Mouse (Mus musculus) hematopoietic multipotent progenitor cell, adult 10-12 weeks (in vitro differentiated cells): ENCODE data around the gene Upk1b. TPM values are rescaled to one million over a fixed set of nuclear protein-coding genes. Genes with fewer than 3 reads are reported as not detected.

Source experiments
- polyA plus RNA-seq: library from polyadenylated mRNA; stranded (reverse); fragments of >175 nt; gene quantifications from 2 replicates; pipeline ENCODE4 v1.2.3, GENCODE M21; 2012; ENCODE audit warnings: low replicate concordance

Upk1b gene
- polyA plus RNA-seq: 0.38 TPM in 1 of 2 replicates, not detected in the other

DNA sequence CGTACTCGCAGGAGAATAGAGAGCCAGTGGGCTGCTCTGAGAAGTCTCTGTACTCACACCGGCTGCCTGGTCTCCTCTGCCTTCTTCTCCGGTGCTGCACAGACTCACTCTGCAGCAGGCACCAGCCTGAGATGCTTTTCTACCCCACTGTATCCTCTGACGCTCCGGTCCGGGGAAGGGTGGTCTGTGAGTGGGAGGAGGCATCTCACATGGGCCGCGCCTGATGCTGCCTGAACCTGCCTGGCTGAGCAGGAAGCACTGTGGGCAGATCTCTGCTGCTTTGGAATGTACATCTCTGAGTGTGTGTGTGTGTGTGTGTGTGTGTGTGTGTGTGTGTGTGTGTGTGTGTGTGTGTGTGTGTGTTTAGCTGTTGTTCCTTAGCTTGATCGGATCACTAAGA is at the start of gene Upk1b:
TSS of gene Upk1b (minus strand) at position 238 of the 400 bp plus-strand sequence.

GRCm38 (mm10) chr16:38828649-38829048 is 28.5 kb upstream of the Upk1b start, which contains the start of gene 4930435E12Rik:
TSS of gene 4930435E12Rik (minus strand) at chr16:38828749.

GRCm38 (mm10) chr16:38742113-38742658 is 57.9 kb downstream of the Upk1b start, which contains the start of gene B4galt4:
TSS of gene B4galt4 (plus strand) at chr16:38742264.

Other genes starting within 250 kb of the Upk1b start
- 19.0 and 22.5 TPM in 2 replicates for gene Tmem39a, start 241.6 kb downstream of the Upk1b start, polyA plus RNA-seq
- 1.9 and 3.5 TPM in 2 replicates for gene Arhgap31, start 87.1 kb downstream of the Upk1b start, polyA plus RNA-seq
- gene B4galt4, start 58.1 kb downstream of the Upk1b start, polyA plus RNA-seq: 0.71 and 1.3 TPM in 2 replicates
- not detected in 2 replicates for gene 4930435E12Rik, start 28.4 kb upstream of the Upk1b start, polyA plus RNA-seq
- gene Igsf11, start 92.3 kb upstream of the Upk1b start, polyA plus RNA-seq: 0.03 and 0.07 TPM in 2 replicates